Mouse (Mus musculus) brown adipose tissue, adult 24 weeks (tissue): ENCODE measurements around the gene Ncan. TPM values are rescaled to one million over a fixed set of nuclear protein-coding genes. Genes with fewer than 3 reads are reported as not detected.
A peak's percentile ranks its signal among the peaks of the same experiment; 100 is the strongest.

ENCODE experiments used
- H3K27ac ChIP-seq: fragments of 200-500 bp; replicated peaks from 2 replicates; pipeline ENCODE4 v1.5.1; 2012; ENCODE audit warnings: low read depth, mild to moderate bottlenecking, low read length
- H3K4me1 ChIP-seq: fragments of 200-500 bp; 2 replicates; pipeline ENCODE4 v1.6.1; 2012; ENCODE audit warnings: low read length, mixed read lengths; ENCODE audit not compliant: control insufficient read depth, insufficient read depth, insufficient read length
- H3K4me3 ChIP-seq: fragments of 200-500 bp; 2 replicates; pipeline ENCODE4 v1.5.1; 2012; ENCODE audit warnings: low read depth, mild to moderate bottlenecking, low read length, moderate library complexity; ENCODE audit not compliant: insufficient read depth
- polyA plus RNA-seq: library from polyadenylated mRNA; stranded (reverse); fragments of >200 nt; gene quantifications from 2 replicates; pipeline ENCODE4 v1.2.4, GENCODE M21; 2012; ENCODE audit not compliant: missing spikeins, insufficient read depth, insufficient read length

The Ncan gene
- polyA plus RNA-seq, 1 experiment = 3.2 TPM

GRCm38 (mm10) chr8:70111192-70111795 lies 9.4 kb downstream of the Ncan start:
- H3K4me3 ChIP-seq = no peak overlapping the region
- peaks cover 2% of the 10 kb centered on the region; the same call in 1 of the 2 replicates for H3K4me1 ChIP-seq
- no peak overlapping the region for H3K27ac ChIP-seq

DNA sequence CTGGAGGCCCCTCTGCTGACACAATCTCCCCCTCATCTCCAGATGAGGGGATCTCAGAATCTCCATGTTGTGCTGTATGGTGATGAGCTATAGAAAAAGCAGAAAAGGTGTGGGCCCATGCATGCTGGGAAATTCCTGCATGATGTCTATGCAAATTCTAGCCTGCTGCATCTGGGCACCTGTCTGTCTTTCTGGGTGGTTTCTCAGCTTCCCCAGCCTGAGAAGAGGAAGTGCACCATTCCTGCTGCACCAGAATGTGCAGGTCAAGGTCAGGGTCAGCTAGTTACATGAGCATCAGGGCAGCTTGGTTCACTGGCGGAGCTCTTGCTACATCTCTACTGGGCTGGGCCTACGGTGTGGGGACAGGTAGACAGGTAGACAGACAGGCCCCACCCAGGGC lies 10.2 kb downstream of the Ncan start:
- Histone ChIP-seq H3K4me3 (no peak overlapping the region), H3K4me1 (no peaks in the 10 kb centered on the region; the same call in 1 of the 2 replicates), H3K27ac (no peak overlapping the region)

GRCm38 (mm10) chr8:70104922-70105321 lies 15.8 kb downstream of the Ncan start:
- no peak overlapping the region for H3K4me3 ChIP-seq
- H3K4me1 ChIP-seq = no peaks in the 10 kb centered on the region
- H3K27ac ChIP-seq = no peak overlapping the region

GRCm38 (mm10) chr8:70104506-70104905 lies 16.2 kb downstream of the Ncan start:
- no peak overlapping the region for H3K4me3 ChIP-seq

GRCm38 (mm10) chr8:70100241-70100640 lies 20.4 kb downstream of the Ncan start:
- no peak overlapping the region for H3K4me3 ChIP-seq
- no peaks in the 10 kb centered on the region for H3K4me1 ChIP-seq
- no peak overlapping the region for H3K27ac ChIP-seq

More at GRCm38 (mm10) chr8:70104506-70104905, 16.2 kb downstream of the Ncan start:
- H3K4me1 ChIP-seq = no peaks in the 10 kb centered on the region
- H3K27ac ChIP-seq = no peak overlapping the region

GRCm38 (mm10) chr8:70099276-70099675 lies 21.4 kb downstream of the Ncan start:
- Histone ChIP-seq H3K4me1 (no peaks in the 10 kb centered on the region), H3K4me3 (no peak overlapping the region), H3K27ac (no peak overlapping the region)

GRCm38 (mm10) chr8:70092786-70093185 lies 27.9 kb downstream of the Ncan start:
- no peak overlapping the region for H3K27ac ChIP-seq
- no peaks in the 10 kb centered on the region for H3K4me1 ChIP-seq
- H3K4me3 ChIP-seq = no peak overlapping the region

- Histone ChIP-seq H3K4me1 (no peaks in the 10 kb centered on the region), H3K4me3 (no peak overlapping the region), H3K27ac (no peak overlapping the region)
Measured at GRCm38 (mm10) chr8:70089296-70089960, 31.2 kb downstream of the Ncan start.

DNA sequence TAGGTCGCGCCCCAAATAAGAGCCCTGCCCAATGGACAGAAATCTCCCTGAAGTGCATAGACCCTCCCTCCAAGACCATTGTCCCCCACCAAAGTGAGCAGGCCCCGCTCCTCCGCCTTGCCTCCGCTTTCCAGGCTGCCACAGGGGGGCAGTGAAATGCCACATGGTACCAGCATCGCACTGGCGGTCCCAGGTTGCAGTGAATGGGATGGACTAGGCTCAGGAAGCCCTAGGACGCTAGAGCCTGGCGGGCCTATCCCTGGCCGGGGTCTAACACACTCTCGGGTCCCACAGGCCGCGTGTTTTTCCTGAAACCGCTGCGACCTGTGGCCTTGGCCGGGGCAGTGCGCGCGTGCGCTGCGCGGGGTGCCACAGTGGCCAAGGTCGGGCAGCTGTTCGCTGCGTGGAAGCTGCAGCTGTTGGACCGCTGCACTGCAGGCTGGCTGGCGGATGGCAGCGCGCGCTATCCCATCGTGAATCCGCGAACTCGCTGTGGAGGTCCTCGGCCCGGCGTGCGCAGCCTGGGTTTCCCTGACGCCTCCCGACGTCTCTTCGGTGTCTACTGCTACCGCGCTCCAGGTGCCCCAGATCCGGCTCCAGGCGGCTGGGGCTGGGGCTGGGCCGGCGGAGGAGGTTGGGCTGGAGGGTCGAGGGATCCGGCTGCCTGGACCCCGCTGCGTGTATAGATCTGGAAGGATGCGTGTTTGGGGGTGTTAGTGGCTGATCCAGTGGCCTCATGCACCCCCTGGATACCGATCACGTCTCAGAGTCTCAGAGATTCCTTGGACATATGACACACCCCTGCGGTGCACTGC lies 32.6 kb downstream of the Ncan start:
- Histone ChIP-seq H3K4me3 (no peak overlapping the region), H3K27ac (no peak overlapping the region), H3K4me1 (no peaks in the 10 kb centered on the region)

DNA sequence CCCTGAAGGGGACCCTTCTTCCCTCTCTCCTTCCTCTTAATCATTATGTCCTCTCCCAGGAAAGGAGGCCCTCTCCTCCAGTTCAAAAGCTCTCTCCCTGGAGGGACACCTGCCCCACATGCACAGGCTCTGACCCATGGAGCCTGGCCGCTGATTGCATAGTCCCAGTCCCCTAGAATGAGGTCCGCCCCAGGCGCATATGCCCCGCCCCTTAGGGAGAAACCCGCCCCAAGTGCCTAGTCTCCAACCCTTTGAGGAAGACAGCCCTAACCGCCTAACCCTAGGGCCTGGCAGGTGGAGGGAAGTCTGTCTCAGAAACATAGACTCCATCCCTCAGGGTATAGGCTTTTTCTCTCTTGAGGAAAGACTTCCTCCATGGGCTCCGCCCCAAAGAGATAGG lies 33.4 kb downstream of the Ncan start:
- Histone ChIP-seq H3K27ac (no peak overlapping the region), H3K4me3 (no peak overlapping the region), H3K4me1 (no peaks in the 10 kb centered on the region)

- Histone ChIP-seq H3K27ac (no peak overlapping the region), H3K4me3 (no peak overlapping the region), H3K4me1 (no peaks in the 10 kb centered on the region)
Measured at GRCm38 (mm10) chr8:70086151-70086550, 34.5 kb downstream of the Ncan start.

DNA sequence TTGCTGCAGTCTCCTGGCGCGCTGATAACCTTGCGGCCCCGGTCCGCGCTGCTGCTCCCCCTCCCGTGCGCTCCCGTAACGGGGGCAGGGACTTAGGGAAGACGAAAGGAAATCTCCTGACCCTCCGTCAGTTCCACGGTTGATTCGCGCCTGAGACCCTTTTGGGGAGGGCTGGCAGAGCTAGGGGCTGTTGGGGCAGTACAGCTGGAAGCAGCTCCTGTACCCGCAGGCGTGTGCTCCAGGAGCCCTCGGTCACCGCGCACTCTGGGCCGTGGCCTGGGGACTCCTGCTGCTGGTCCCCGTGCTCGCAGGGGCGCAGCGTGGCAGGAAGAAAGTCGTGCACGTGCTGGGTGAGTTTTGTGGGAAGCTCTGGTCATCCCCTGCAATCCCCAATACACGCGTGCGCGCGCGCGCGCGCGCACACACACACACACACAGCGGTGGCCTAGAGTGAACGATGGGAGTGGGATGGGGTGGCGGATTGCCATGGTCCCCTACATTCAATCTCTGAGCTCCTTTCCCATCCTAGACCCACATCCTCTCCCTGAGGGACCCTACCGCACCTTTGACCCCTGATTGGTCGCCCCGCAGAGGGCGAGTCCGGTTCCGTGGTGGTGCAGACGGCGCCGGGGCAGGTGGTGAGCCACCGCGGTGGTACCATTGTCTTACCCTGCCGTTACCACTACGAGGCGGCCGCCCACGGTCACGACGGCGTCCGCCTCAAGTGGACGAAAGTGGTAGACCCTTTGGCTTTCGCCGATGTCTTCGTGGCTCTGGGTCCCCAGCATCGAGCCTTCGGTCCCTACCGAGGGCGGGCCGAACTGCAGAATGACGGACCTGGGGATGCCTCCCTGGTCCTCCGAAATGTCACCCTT lies 36.2 kb downstream of the Ncan start:
- peak overlapping the region; percentile 50 for H3K4me3 ChIP-seq
- H3K27ac ChIP-seq = no peak overlapping the region
- H3K4me1 ChIP-seq = no peaks in the 10 kb centered on the region

GRCm38 (mm10) chr8:70083285-70083684 lies 37.4 kb downstream of the Ncan start, which contains the start of gene Hapln4:
Gene Hapln4 (plus strand): TSS chr8:70083457.
- no peak within 1 kb of the TSS for H3K27ac ChIP-seq
- H3K4me3 ChIP-seq = peak within 1 kb of the TSS; percentile 50
- H3K4me1 ChIP-seq = no peaks in the 10 kb centered on the region

DNA sequence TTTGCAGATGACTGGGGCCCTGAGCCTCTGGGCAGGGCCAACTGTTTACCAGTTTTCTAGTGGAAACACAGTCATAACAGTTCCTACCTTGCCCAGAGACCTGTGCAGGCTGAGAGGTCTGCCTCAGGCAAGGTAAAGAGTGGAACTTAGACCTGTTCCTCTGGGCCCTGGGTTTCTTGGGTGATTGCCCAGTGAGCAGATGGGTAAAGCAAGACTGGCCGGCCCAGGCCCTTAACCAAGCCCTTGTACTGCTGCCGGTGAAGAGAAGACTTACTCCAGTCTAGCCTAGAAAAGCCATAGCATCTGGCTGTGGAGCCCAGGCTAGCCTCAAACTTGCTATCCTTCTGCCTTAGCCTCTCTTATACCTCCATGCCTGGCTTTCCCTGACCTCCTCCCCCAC lies 38.7 kb downstream of the Ncan start:
- H3K4me1 ChIP-seq = no peaks in the 10 kb centered on the region
- no peak overlapping the region for H3K4me3 ChIP-seq
- H3K27ac ChIP-seq = no peak overlapping the region

DNA sequence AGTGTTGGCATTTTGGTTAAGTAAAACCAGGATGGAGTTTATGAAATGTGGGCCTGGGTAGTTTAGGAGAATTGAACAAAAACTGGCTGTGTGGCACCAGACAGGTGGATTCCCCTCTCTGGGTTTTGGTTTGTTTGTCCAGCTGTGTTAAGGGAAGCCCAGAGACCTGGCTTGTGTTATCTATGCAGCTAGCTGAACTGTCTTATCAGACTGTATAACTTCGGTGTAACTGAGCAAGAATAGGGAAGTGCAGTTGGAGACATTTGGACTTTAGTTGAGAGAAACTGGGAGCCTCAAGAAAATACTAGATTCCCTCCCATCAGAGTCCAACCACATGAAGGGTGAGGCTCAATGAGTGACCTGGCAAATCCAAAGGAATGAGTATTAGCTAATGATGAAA lies 47.0 kb downstream of the Ncan start:
- H3K4me1 ChIP-seq = no peaks in the 10 kb centered on the region
- no peak overlapping the region for H3K27ac ChIP-seq
- H3K4me3 ChIP-seq = no peak overlapping the region
